In genomic region chr17:34215176-34215575, GRCm38 (mm10) we compare ENCODE assay signal across 18 mouse cellular contexts. TPM values are rescaled to one million over a fixed set of nuclear protein-coding genes. Genes with fewer than 3 reads are reported as not detected.
"Had no signal": no experiment of that assay in that cellular context is flagged by ENCODE, and none has a peak within 500 bp of the region (broad histone marks: within the 10 kb centered on the region; RNA-seq: fewer than 3 reads in every experiment).

No protein-coding gene starts in this region.

- H3K27ac ChIP-seq: kidney, postnatal 0 days; left cerebral cortex, adult 2 months; limb, embryonic 12.5 days; limb, embryonic 15.5 days; liver, embryonic 14.5 days; macrophage; midbrain, embryonic 12.5 days; midbrain, embryonic 15.5 days; neural tube, embryonic 13.5 days; stomach, embryonic 15.5 days had no signal

- H3K4me3 ChIP-seq: left cerebral cortex, adult 2 months; limb, embryonic 12.5 days; limb, embryonic 15.5 days; midbrain, embryonic 12.5 days; myocyte; neural tube, embryonic 13.5 days; stomach, embryonic 15.5 days had no signal

- DNase-seq: kidney, adult 18-20 months; kidney, adult 9 months; layer of hippocampus, postnatal 36 days; liver, postnatal 0 days; lung, embryonic 14.5 days had no signal

- H3K4me1 ChIP-seq: limb, embryonic 12.5 days; limb, embryonic 15.5 days; midbrain, embryonic 12.5 days; neural tube, embryonic 13.5 days; stomach, embryonic 15.5 days had no signal

- H3K36me3 ChIP-seq: limb, embryonic 12.5 days; limb, embryonic 15.5 days; midbrain, embryonic 12.5 days; midbrain, embryonic 15.5 days; neural tube, embryonic 13.5 days; stomach, embryonic 15.5 days had no signal

RNA-seq across cellular contexts. Expression of gene H2-Ob, which starts 23.5 kb away (rescaled TPM):
- total RNA-seq: left cerebral cortex, postnatal 36 days had no signal
- polyA plus RNA-seq: limb, embryonic 12.5 days; limb, embryonic 15.5 days; liver, embryonic 11.5 days; lung, embryonic 14.5 days; midbrain, embryonic 12.5 days; myocyte; neural tube, embryonic 13.5 days had no signal
